Mouse (Mus musculus) spleen, adult 2 months (tissue): Measurements from ENCODE around the gene E130114P18Rik.

ENCODE experiments used
- CTCF ChIP-seq: fragments of 200-500 bp; IDR thresholded peaks from 2 replicates; pipeline ENCODE4 v1.5.1; 2011; ENCODE audit warnings: mild to moderate bottlenecking, inconsistent platforms; ENCODE audit not compliant: insufficient read depth, insufficient read length, insufficient replicate concordance; ENCODE audit errors: extremely low read depth
- POLR2A ChIP-seq: fragments of 200-500 bp; IDR thresholded peaks from 2 replicates; pipeline ENCODE4 v1.6.1; 2011; ENCODE audit warnings: low read depth, low read length, inconsistent platforms

DNA sequence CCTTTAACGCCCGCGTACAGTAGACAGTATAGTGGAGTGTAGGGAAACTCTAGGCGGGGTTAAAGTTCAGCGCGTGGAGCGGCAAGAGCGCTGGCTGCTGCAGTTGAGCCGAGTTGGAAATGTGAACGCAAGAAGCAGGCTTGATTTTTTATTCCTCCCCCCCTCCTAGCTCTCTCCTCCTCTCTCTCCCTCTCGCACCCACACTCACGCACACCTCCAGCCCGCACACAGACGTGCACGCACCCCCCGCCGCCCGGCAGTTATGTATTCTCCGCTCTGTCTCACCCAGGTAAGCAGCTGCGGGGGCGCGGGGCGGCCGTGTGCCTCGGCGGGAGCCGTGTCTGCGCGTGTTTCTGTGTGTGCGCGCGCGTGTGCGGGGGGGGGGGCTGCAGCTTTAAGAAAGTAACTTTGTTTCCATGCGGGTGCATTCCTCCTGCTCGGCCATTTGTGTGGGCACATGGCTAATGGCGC is at the start of gene E130114P18Rik:
- TF ChIP-seq CTCF (no peak), POLR2A (no peak)
